Mouse (Mus musculus) CD4-positive helper T cell, adult 2 months (primary cell): ENCODE results near the gene Igf2bp2.

Source experiments
- DNase-seq: peaks from one replicate; pipeline ENCODE4 v3.0.0-alpha.2; 2012; ENCODE audit warnings: low read depth, missing footprints, low spot score

Igf2bp2 gene

GRCm38 (mm10) chr16:22149659-22150345, 13.3 kb downstream of the Igf2bp2 start:
- no peak for DNase-seq

GRCm38 (mm10) chr16:22149076-22149475, 14.0 kb downstream of the Igf2bp2 start:
- DNase-seq: no peak

- no peak for DNase-seq
These were observed 16.0 kb downstream of the Igf2bp2 start for GRCm38 (mm10) chr16:22147131-22147530.

- DNase-seq: no peak
These were observed 17.0 kb downstream of the Igf2bp2 start for GRCm38 (mm10) chr16:22146071-22146470.

GRCm38 (mm10) chr16:22144490-22144889, 18.6 kb downstream of the Igf2bp2 start:
- DNase-seq: no peak

- DNase-seq: no peak
These were observed 22.2 kb downstream of the Igf2bp2 start for GRCm38 (mm10) chr16:22140861-22141260.

- DNase-seq: no peak
These were observed 23.3 kb downstream of the Igf2bp2 start for GRCm38 (mm10) chr16:22139821-22140220.

GRCm38 (mm10) chr16:22136198-22136597, 26.9 kb downstream of the Igf2bp2 start:
- DNase-seq: no peak

- DNase-seq: no peak
These were observed 31.8 kb downstream of the Igf2bp2 start for GRCm38 (mm10) chr16:22131321-22131720.

- no peak for DNase-seq
These were observed 33.6 kb downstream of the Igf2bp2 start for GRCm38 (mm10) chr16:22129511-22129910.

GRCm38 (mm10) chr16:22128595-22128994, 34.5 kb downstream of the Igf2bp2 start:
- DNase-seq: no peak

GRCm38 (mm10) chr16:22127806-22128205, 35.3 kb downstream of the Igf2bp2 start:
- no peak for DNase-seq

GRCm38 (mm10) chr16:22126936-22127335, 36.2 kb downstream of the Igf2bp2 start:
- DNase-seq: no peak

- no peak for DNase-seq
These were observed 38.7 kb downstream of the Igf2bp2 start for GRCm38 (mm10) chr16:22124325-22124918.

GRCm38 (mm10) chr16:22123658-22124057, 39.4 kb downstream of the Igf2bp2 start:
- peak; percentile 52 for DNase-seq

GRCm38 (mm10) chr16:22121109-22121508, 42.0 kb downstream of the Igf2bp2 start:
- DNase-seq: no peak

- DNase-seq: peak; percentile 10
These were observed 43.6 kb downstream of the Igf2bp2 start for GRCm38 (mm10) chr16:22119524-22119923.

- peak; percentile 29 for DNase-seq
These were observed 44.2 kb downstream of the Igf2bp2 start for GRCm38 (mm10) chr16:22118716-22119501.

GRCm38 (mm10) chr16:22118151-22118550, 44.9 kb downstream of the Igf2bp2 start:
- no peak for DNase-seq

GRCm38 (mm10) chr16:22116748-22117147, 46.4 kb downstream of the Igf2bp2 start:
- DNase-seq: no peak

GRCm38 (mm10) chr16:22116058-22116457, 47.0 kb downstream of the Igf2bp2 start:
- DNase-seq: no peak

- DNase-seq: no peak
These were observed 53.1 kb downstream of the Igf2bp2 start for GRCm38 (mm10) chr16:22110036-22110435.

- no peak for DNase-seq
These were observed 53.9 kb downstream of the Igf2bp2 start for GRCm38 (mm10) chr16:22109159-22109558.
